Mouse (Mus musculus) heart, postnatal 14 days (tissue): ENCODE measurements around the gene Fam222b. TPM values are rescaled to one million over a fixed set of nuclear protein-coding genes. Genes with fewer than 3 reads are reported as not detected.

Experiments used
- DNase-seq, 2 experiments: peaks; one replicate each; pipeline ENCODE4 v3.0.0; 2021 to 2022
- intact Hi-C: fragments of 180-260 bp; cut with DNase I; formaldehyde crosslinking; loops from one replicate; pipeline ENCODE4 v1.15.1; 2025
- microRNA-seq, 2 experiments: library from miRNA; unstranded; fragments of <30 nt; microRNA quantifications; one replicate each; pipeline ENCODE4 v1.2.0; 2021 to 2022
- total RNA-seq, 2 experiments: library from RNA; stranded (reverse); gene quantifications; 2 replicates each; pipeline ENCODE4 v1.2.3; 2021

Gene Fam222b
- total RNA-seq, 2 experiments from 2014 or later: 14.4 to 14.6 TPM

DNA sequence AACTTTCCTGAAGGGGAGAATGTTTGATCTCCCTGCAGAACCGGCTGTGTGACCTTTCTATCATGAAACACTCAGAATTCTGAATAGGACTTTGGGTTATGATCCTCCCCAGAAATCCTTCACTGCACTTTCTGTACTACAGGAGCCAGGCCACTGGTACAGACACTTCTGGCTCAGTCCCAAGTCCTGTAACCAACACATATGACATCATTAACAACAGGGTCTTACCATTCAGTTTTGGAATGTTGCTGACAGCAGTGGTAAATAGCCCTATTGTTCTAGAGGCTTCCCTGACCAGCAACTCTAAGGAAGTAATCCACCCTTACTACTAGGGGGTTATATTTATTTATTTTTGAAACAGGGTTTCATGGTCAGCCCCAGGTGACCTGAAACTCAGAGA is 98.7 kb downstream of the Fam222b start, which contains the start of gene Proca1:
TSS of gene Proca1 (plus strand) at position 280 of the 400 bp plus-strand sequence.
- intact Hi-C loops: no loop called here
- DNase-seq: no peak

DNA sequence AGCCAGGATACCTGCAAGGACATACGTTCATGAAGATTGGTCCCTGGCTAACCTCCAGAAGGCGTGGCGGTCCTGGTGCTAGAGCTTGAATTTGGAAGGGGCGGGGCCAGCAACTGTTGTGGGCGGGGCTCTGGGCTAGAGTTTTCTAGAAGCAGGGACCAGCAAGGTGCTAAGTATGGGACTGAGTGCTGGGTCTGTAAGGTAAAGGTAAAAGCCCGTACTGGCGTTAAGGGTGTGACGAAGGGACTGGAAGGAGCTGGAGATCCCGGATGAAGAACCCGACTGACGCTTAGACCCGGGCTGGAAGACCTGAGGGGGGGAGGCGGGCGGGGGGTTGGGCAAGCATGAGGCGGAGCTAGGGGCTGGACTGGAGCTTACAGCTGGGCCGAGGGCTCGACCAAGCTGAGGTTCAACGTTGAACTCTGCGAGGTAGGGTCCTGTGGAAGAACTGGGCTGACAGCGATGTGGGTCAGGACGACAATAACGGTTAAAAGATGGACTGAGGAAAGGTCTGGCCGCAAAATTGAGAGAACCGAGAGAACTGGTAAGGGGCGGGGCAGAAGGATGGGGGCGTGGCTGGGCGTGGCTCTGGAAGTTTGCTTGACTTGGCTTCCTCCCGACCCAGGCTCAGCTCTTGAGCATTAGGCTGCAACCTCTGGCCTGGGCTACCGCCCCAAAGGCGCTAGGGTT is 100.1 kb downstream of the Fam222b start:
- DNase-seq: peak; percentile 74 to 80
- intact Hi-C loops: no loop called here

DNA sequence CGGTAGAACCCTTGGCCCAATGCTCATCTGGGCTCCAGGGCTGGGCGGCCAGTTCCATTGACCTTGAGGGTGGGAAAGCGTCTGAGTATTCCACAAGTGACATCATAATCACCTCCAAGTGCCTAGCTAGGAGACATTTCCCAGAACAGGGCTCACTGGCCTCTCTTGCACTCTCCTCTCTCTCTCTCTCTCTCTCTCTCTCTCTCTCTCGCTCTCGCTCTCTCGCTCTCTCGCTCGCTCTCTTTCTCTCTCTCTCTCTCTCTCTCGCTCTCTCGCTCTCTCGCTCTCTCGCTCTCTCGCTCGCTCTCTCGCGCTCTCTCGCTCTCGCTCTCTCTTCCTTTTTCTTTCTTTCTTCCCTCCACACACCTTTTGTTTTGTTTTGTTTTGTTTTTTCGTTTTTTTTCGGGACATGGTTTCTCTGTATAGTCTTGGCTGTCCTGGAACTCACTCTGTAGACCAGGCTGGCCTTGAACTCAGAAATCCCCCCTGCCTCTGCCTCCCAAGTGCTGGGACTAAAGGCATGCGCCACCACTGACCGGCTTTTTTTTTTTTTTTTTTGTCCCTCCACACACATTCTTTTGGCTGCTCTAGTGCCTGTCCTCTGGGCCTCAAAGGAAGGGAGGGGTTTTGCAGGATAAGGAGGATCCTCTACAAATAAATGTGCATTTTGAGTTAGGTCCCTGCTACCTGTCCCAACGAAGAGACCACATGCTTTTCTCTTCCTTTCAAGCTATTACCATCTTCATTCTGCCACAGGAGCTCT is 100.8 kb downstream of the Fam222b start:
- no peak for DNase-seq
- intact Hi-C loops: no loop called here

DNA sequence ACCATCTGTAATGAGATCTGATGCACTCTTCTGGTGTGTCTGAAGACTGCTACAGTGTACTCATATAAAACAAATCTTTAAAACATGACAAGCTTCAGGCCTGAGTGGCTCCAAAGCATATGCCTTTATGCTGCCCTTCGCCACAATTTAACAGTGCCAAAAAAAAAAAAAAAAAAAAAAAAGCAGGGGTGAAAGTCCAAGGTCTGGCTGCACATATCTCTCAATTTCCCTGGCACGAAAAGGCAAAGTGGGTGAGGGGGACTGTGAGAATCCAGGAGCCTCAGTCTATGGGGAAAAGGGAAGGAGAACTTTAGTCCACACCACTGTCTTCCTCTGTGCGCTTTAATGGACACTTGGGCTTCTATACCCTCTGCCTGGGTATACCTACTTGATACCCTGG is 107.9 kb downstream of the Fam222b start:
- intact Hi-C loops: no loop called here
- DNase-seq: no peak

DNA sequence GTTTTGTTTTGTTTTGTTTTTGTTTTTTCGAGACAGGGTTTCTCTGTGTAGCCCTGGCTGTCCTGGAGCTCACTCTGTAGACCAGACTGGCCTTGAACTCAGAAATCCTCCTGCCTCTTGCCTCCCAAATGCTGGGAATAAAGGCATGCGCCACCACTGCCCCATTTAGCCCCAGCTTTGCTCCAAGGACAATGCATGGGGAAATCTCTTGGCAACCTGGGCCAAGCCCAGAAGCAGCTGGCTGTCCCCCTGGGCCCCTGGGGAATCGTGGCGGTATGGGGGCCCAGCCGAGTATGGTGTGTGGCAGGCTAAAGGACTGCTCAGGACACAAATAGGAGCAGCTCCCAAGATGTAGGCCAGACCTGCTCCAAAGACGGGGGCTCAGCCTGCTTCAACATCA is 109.8 kb downstream of the Fam222b start:
- DNase-seq: no peak
- intact Hi-C loops: no loop called here

DNA sequence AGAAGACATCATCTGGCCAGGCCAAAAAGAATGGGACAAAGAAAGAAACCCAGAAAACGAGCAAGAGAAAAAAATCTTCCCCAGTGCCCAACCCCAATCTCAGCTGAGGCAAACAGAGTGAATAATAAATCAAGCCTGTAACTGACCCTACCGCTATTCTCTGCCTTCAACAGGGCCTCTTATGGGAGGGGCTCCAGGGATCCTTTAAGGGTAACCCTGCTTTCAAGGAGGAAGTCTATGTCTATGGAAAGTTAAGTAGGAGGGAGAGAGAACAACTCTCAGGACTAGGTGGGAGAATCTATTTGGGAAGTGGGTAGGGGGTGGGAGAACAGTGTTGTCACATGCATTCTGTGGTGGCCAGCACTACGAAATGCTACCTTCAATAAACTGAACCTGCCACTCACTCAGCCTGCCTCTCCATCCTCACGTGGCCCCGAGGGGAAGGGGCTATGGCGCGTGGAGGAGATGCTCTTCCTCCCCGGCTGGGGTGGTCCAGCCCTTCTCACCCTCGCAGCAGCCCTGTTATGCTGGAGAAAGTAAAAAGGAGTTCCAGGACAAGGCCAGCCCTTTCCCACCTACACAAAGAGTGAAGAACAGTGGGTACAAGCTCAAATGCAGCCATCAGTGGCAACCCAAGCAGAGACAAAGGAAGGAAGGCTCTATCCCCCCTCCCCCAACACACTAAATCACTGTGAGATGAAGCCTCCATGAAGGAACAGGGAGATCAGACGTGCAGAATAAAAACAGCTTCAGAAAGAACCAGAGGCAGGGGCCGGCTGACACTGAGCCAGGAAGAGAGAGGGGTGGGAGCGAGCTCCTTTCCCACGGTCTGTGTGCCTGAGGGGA is 111.1 kb downstream of the Fam222b start:
- DNase-seq: no peak
- intact Hi-C loops: no loop called here

Small RNAs within 50 kb of the gene (microRNA-seq; reads per million reads assigned to microRNA genes)
- gene Mir144 (11.5 to 145 reads per million in 2 experiments), gene Mir451a (0 reads per million in 2 experiments), gene Mir451b (0 reads per million in 2 experiments), gene Mir7653 (1.1 to 1.9 reads per million in 2 experiments)

Other genes starting within 250 kb of the Fam222b start
- 1 to 10 TPM in 1 of 2 experiments, under 1 TPM in 1; 0.98 to 1.1 TPM for gene Pipox, start 200.6 kb upstream of the Fam222b start, total RNA-seq
- under 1 TPM; 0.22 to 0.50 TPM for gene Sez6, start 163.9 kb upstream of the Fam222b start, total RNA-seq
- gene Phf12, start 111.9 kb upstream of the Fam222b start, total RNA-seq: 10 to 100 TPM; 28.6 to 34.9 TPM
- 1 to 10 TPM; 3.8 to 3.9 TPM for gene Dhrs13, start 62.4 kb upstream of the Fam222b start, total RNA-seq
- 10 to 100 TPM; 66.2 to 69.1 TPM for gene Flot2, start 56.7 kb upstream of the Fam222b start, total RNA-seq
- gene Eral1, start 14.3 kb upstream of the Fam222b start, total RNA-seq: 10 to 100 TPM; 22.2 to 25.6 TPM
- gene Traf4, start 70.9 kb downstream of the Fam222b start, total RNA-seq: 10 to 100 TPM; 10.3 to 11.2 TPM
- gene Nek8, start 82.0 kb downstream of the Fam222b start, total RNA-seq: 1 to 10 TPM; 4.8 to 6.2 TPM
- gene Tlcd1, start 82.1 kb downstream of the Fam222b start, total RNA-seq: 1 to 10 TPM; 6.5 to 7.6 TPM
- gene Rpl23a, start 88.9 kb downstream of the Fam222b start, total RNA-seq: 100 to 1,000 TPM; 776 to 812 TPM
- 10 to 100 TPM; 14.2 to 17.8 TPM for gene Rab34, start 93.8 kb downstream of the Fam222b start, total RNA-seq
- gene Proca1, start 98.7 kb downstream of the Fam222b start, total RNA-seq: 1 to 10 TPM in 1 of 2 experiments, under 1 TPM in 1; 0.76 to 2.6 TPM
- gene Sdf2, start 151.1 kb downstream of the Fam222b start, total RNA-seq: 10 to 100 TPM; 49.8 to 51.3 TPM
- 10 to 100 TPM; 29.6 to 31.7 TPM for gene Supt6, start 151.3 kb downstream of the Fam222b start, total RNA-seq
- 100 to 1,000 TPM; 184 to 186 TPM for gene 2610507B11Rik, start 167.1 kb downstream of the Fam222b start, total RNA-seq
- 1 to 10 TPM in 1 of 2 experiments, under 1 TPM in 1; 0.90 to 1.9 TPM for gene BC030499, start 196.2 kb downstream of the Fam222b start, total RNA-seq
- gene Spag5, start 206.9 kb downstream of the Fam222b start, total RNA-seq: 1 to 10 TPM; 2.2 to 4.2 TPM
- gene Aldoc, start 228.3 kb downstream of the Fam222b start, total RNA-seq: 1 to 10 TPM in 1 of 2 experiments, under 1 TPM in 1; 0.54 to 1.0 TPM
- gene Pigs, start 233.8 kb downstream of the Fam222b start, total RNA-seq: 10 to 100 TPM; 23.5 to 23.9 TPM
- gene Unc119, start 248.8 kb downstream of the Fam222b start, total RNA-seq: 1 to 10 TPM; 5.9 to 6.3 TPM